Mouse (Mus musculus) E14TG2a.4 (cell line): ENCODE results near the gene Ifna9.
"Not testable (repeated sequence)": the region's sequence is repeated elsewhere in the genome, so short reads cannot be mapped to it uniquely, and the experiment has no call there.

Experiments used
- H3K27me3 ChIP-seq: 2 replicates; pipeline ENCODE4 v1.6.1; 2014; ENCODE audit warnings: low read length, control low read depth; ENCODE audit not compliant: insufficient read depth
- H3K36me3 ChIP-seq: 2 replicates; pipeline ENCODE4 v1.6.1; 2014; ENCODE audit warnings: low read length, control low read depth; ENCODE audit not compliant: insufficient read depth
- H3K4me1 ChIP-seq: replicated peaks from 2 replicates; pipeline ENCODE4 v1.6.1; 2014; ENCODE audit warnings: low read depth, low read length, control low read depth
- H3K4me3 ChIP-seq: replicated peaks from 2 replicates; pipeline ENCODE4 v1.5.1; 2014; ENCODE audit warnings: mild to moderate bottlenecking, low read length
- H3K9me3 ChIP-seq: 2 replicates; pipeline ENCODE4 v1.6.1; 2014; ENCODE audit warnings: low read length, control low read depth
- CTCF ChIP-seq: conservative IDR thresholded peaks from 2 replicates; pipeline ENCODE4 v1.5.1; 2014; ENCODE audit warnings: low read length
- NANOG ChIP-seq: IDR thresholded peaks from 2 replicates; pipeline ENCODE4 v1.6.1; 2014; ENCODE audit warnings: borderline replicate concordance, low read length, mixed read lengths
- POU5F1 ChIP-seq: IDR thresholded peaks from 2 replicates; pipeline ENCODE4 v1.6.1; 2014; ENCODE audit warnings: low read length, borderline replicate concordance

Gene Ifna9

GRCm38 (mm10) chr4:88592285-88592684 lies at the start of gene Ifna9:
Gene Ifna9, minus strand, starts transcription at chr4:88592385.
- TF ChIP-seq NANOG, result no peak
- no peak for TF ChIP-seq CTCF
- TF ChIP-seq POU5F1, result no peak
- no peaks in the 10 kb centered on the region for H3K27me3 ChIP-seq
- H3K9me3 ChIP-seq, result no peaks in the 10 kb centered on the region
- no peak within 1 kb of the TSS for H3K4me3 ChIP-seq
- no peaks in the 10 kb centered on the region for H3K4me1 ChIP-seq
- no peaks in the 10 kb centered on the region for H3K36me3 ChIP-seq

- H3K36me3 ChIP-seq, result no peaks in the 10 kb centered on the region
- no peaks in the 10 kb centered on the region for H3K4me1 ChIP-seq
- H3K9me3 ChIP-seq, result peaks cover 57% of the 10 kb centered on the region
- no peaks in the 10 kb centered on the region for H3K27me3 ChIP-seq
- TF ChIP-seq POU5F1 (no peak), CTCF (no peak; the same call in 1 of the 2 replicates), NANOG (no peak)
- no peak overlapping the region for H3K4me3 ChIP-seq
Observed at GRCm38 (mm10) chr4:88641077-88641831, 49.1 kb upstream of the Ifna9 start.

- no peaks in the 10 kb centered on the region for H3K36me3 ChIP-seq
- H3K4me1 ChIP-seq, result no peaks in the 10 kb centered on the region
- H3K9me3 ChIP-seq, result peaks cover 54% of the 10 kb centered on the region
- H3K4me3 ChIP-seq, result no peak overlapping the region
- TF ChIP-seq CTCF (no peak), POU5F1 (no peak), NANOG (no peak)
- H3K27me3 ChIP-seq, result no peaks in the 10 kb centered on the region
Observed at GRCm38 (mm10) chr4:88640704-88641076, 48.5 kb upstream of the Ifna9 start.

DNA sequence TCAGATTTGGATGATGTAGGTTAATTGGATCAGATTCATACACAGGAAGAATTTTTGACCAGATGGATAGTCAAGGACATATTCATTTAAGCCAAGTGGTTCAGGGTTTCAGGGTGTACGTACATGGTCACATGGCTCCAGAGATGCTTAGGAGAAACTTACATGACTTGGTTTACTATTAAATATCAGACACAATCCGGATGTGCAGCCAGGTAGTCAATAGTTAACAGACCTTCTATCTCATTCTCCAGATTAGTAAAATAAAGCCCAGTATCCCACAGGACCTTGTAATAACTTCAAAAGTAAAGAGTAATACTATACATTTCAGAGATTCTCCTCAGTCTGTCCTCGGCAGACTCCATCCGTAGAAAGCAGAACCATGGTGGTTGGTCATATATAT lies 42.1 kb upstream of the Ifna9 start, which contains the start of gene C87499:
Gene C87499, minus strand, starts transcription at position 101 of the 400 bp plus-strand sequence.
- Histone ChIP-seq H3K9me3 (peaks cover 5% of the 10 kb centered on the region), H3K27me3 (no peaks in the 10 kb centered on the region), H3K36me3 (no peaks in the 10 kb centered on the region), H3K4me3 (no peak within 1 kb of the TSS), H3K4me1 (no peaks in the 10 kb centered on the region)
- TF ChIP-seq POU5F1, result no peak
- no peak for TF ChIP-seq NANOG
- no peak for TF ChIP-seq CTCF

- Histone ChIP-seq H3K4me1 (no peaks in the 10 kb centered on the region), H3K36me3 (no peaks in the 10 kb centered on the region), H3K27me3 (no peaks in the 10 kb centered on the region), H3K9me3 (no peaks in the 10 kb centered on the region), H3K4me3 (no peak within 1 kb of the TSS)
- no peak for TF ChIP-seq POU5F1
- no peak for TF ChIP-seq NANOG
- no peak for TF ChIP-seq CTCF
Observed at GRCm38 (mm10) chr4:88603276-88603675, 11.1 kb upstream of the Ifna9 start, which contains the start of gene Ifna12. Gene Ifna12, minus strand, starts transcription at chr4:88603376.

GRCm38 (mm10) chr4:88571698-88572097 lies 20.5 kb downstream of the Ifna9 start, which contains the start of gene Ifna14:
Gene Ifna14, minus strand, starts transcription at chr4:88571798.
- no peaks in the 10 kb centered on the region for H3K4me1 ChIP-seq
- no peaks in the 10 kb centered on the region for H3K36me3 ChIP-seq
- TF ChIP-seq POU5F1 (no peak), CTCF (no peak), NANOG (no peak)
- H3K9me3 ChIP-seq, result no peaks in the 10 kb centered on the region
- H3K4me3 ChIP-seq, result no peak within 1 kb of the TSS
- no peaks in the 10 kb centered on the region for H3K27me3 ChIP-seq

DNA sequence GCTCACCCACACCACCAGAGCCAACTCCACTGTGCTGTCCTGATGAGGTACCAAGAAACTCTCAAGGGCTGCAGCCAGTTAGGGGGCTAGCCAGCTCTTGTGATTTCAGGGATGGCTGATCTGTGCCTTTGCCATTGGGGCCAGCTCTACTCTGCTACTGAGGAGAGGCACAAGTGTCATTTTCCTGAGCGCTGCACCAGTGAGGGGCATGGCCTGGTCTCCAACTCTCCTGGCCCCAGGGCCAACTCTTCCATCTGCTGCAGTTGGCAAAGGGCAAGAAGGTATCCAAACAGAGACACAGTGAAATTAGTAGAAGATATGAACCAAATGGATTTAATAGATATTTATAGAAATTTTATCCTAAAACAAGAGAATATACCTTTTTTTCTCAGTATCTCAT lies 30.4 kb downstream of the Ifna9 start:
- no peaks in the 10 kb centered on the region for H3K4me1 ChIP-seq
- no peaks in the 10 kb centered on the region for H3K27me3 ChIP-seq
- TF ChIP-seq NANOG (no peak), CTCF (no peak), POU5F1 (no peak)
- H3K4me3 ChIP-seq, result no peak overlapping the region
- no peaks in the 10 kb centered on the region for H3K9me3 ChIP-seq
- no peaks in the 10 kb centered on the region for H3K36me3 ChIP-seq

- H3K9me3 ChIP-seq, H3K4me1 ChIP-seq, H3K27me3 ChIP-seq, H3K4me3 ChIP-seq, H3K36me3 ChIP-seq: not testable (repeated sequence)
Observed at GRCm38 (mm10) chr4:88558145-88558544, 34.0 kb downstream of the Ifna9 start, which contains the start of gene Ifna15. Gene Ifna15, minus strand, starts transcription at chr4:88558245.

DNA sequence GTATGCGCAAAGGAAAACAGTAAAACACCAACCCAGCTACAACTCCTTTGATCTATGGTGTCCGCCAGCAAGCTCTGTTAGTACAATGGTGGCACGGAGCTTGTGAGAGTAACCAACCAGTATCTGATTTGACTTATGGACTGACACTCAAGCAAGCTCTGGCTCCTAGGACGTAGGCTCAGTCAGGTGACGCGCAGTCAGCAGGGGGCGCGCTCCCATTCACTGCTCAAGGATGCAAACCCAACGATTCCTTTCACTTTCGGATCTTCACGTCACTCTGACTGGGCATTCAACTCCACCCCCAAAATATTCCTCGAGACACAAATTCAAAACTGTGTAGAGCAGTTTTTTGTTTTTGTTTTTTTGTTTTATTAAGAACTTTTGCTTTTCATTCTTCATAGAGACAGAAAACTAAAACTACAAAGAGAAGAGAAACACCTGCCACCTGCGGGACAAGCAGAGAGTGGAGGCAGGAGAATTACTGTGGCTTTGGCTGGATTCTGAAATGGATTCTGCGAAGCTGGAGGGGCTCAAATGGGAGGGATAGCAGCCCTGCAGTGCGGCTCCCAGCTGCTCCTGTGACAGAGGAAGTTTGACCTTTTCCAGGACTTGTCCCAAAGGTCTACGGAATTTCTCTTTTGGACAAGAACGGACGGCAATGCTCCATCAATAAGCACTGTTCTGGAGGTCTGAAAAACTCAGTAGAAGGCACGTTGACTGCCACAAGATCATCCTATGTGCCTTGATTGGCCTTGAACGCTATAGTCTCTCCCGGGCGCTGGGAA lies 41.8 kb downstream of the Ifna9 start:
- H3K9me3 ChIP-seq, result no peaks in the 10 kb centered on the region
- no peak overlapping the region for H3K4me3 ChIP-seq
- no peaks in the 10 kb centered on the region for H3K36me3 ChIP-seq
- TF ChIP-seq POU5F1 (no peak), CTCF (peak; percentile 39), NANOG (no peak)
- 0 out of 2 replicates have a peak, but pooled peaks cover 2% of the 10 kb centered on the region for H3K27me3 ChIP-seq
- no peaks in the 10 kb centered on the region for H3K4me1 ChIP-seq
